Mouse (Mus musculus) inflammation-experienced regulatory T-cells (primary cell): ENCODE results near the gene Tex22. TPM values are rescaled to one million over a fixed set of nuclear protein-coding genes. Genes with fewer than 3 reads are reported as not detected.

ENCODE experiments used
- polyA plus RNA-seq, 2 experiments: library from polyadenylated mRNA; unstranded; fragments of 100-300 nt; shearing (Covaris generic); gene quantifications; one replicate each; pipeline ENCODE4 v1.2.1; 2017

The Tex22 gene
- 1 to 10 TPM in 1 of 2 experiments, under 1 TPM in 1; 0.33 to 1.5 TPM for polyA plus RNA-seq

DNA sequence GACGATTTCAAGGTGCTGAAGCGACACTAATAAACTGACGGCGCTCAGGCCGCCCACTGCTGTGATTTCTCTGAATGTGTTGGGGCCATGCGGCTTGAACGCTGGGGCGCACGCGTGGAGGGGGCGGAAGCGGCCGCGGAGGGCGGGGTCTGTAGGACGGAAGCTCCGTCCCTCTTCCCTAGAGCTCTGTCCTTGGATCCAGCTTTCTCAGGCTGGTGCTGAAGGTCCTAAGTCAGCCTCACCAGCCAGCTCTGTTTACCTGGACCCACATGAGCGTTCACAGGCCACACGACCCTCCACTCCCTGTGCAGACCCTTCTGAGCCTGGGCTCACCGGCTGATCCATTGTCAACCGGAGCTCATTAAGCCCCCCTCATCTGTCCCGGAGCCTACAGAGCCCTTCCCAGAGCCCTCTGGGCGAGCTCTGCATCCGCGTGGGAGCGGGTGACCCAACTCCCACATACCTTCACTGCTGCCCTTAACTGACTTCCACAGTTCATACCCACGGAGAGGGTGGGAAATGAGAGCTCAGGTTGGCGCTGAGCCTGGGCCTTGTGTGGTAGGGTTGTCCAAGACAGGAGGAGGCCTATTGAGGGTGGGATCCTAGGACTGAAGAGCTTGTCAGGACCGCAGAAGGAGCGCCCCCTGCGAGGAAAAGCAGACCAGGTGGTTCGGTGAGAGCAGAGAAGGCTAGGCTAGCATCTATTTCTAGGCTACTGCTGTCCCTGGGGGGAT is at the start of gene Tex22:
Gene Tex22 (plus strand): TSS at position 174 of the 734 bp plus-strand sequence.

DNA sequence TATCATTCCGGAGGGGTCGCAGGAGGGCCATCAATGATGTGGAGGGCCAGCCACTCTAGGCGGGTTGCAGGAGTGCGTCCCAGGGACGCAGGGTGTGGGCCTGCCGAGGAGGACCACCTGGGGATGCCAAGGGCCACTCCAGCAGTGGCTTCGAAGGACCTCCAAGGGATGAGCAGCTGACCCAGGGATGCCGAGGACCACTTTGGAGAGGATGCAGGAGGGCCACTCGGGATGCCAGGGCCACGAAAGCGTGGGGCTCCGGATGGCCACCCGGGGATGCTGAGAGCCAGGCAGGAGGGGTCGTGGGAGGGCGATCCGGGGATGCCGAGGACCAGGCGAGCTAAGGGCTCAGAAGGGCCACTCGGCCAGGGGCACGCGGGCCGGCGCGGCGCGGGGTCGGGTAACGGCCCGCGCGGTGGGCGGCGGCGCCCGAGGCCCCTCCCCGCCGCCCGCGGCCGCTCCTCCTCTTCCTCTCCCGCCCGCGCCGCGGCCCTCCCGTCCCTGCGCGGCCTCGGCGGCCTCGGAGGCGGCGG is 23.5 kb downstream of the Tex22 start, which contains the start of gene Mta1:
Gene Mta1 (plus strand): TSS at position 530 of the 533 bp plus-strand sequence.

Other genes with a start within 250 kb of the Tex22 start
- 10 to 100 TPM; 69.2 to 88.8 TPM for gene Cdca4, start 245.1 kb upstream of the Tex22 start, polyA plus RNA-seq
- gene Gpr132, start 206.3 kb upstream of the Tex22 start, polyA plus RNA-seq = 10 to 100 TPM; 32.3 to 44.6 TPM
- 1 to 10 TPM; 2.0 to 2.2 TPM for gene Jag2, start 144.7 kb upstream of the Tex22 start, polyA plus RNA-seq
- 10 to 100 TPM; 33.2 to 42.5 TPM for gene Nudt14, start 132.4 kb upstream of the Tex22 start, polyA plus RNA-seq
- 10 to 100 TPM; 48.9 to 59.9 TPM for gene Btbd6, start 98.0 kb upstream of the Tex22 start, polyA plus RNA-seq
- gene Brf1, start 73.8 kb upstream of the Tex22 start, polyA plus RNA-seq = 100 to 1,000 TPM; 160 to 184 TPM
- gene Pacs2, start 60.0 kb upstream of the Tex22 start, polyA plus RNA-seq = 10 to 100 TPM; 24.7 to 40.2 TPM
- 10 to 100 TPM; 32.3 to 32.7 TPM for gene Mta1, start 23.8 kb downstream of the Tex22 start, polyA plus RNA-seq
- gene Crip2, start 65.7 kb downstream of the Tex22 start, polyA plus RNA-seq = 1 to 10 TPM; 7.2 to 8.2 TPM
- gene Crip1, start 71.8 kb downstream of the Tex22 start, polyA plus RNA-seq = 1,000 to 10,000 TPM in 1 of 2 experiments, 100 to 1,000 TPM in 1; 866 to 1,646 TPM
- gene Tedc1, start 81.9 kb downstream of the Tex22 start, polyA plus RNA-seq = 10 to 100 TPM in 1 of 2 experiments, 1 to 10 TPM in 1; 5.6 to 16.2 TPM
- under 1 TPM in 1 of 2 experiments, not detected in 1; 0.33 TPM for gene Tmem121, start 111.4 kb downstream of the Tex22 start, polyA plus RNA-seq